Mouse (Mus musculus) liver, embryonic 15.5 days (tissue): Measurements from ENCODE around the gene Pde4d. TPM values are rescaled to one million over a fixed set of nuclear protein-coding genes. Genes with fewer than 3 reads are reported as not detected.

Experiments
- ATAC-seq: fragments of 200-750 bp; cut with Nextera tagmentation; 2 replicates; pipeline ENCODE4 v1.8.0; 2017; ENCODE audit warnings: moderate number of reproducible peaks, mild to moderate bottlenecking, moderate library complexity; ENCODE audit not compliant: insufficient read depth
- H3K27ac ChIP-seq: fragments of 300-500 bp; sonication (generic); replicated peaks from 2 replicates; pipeline ENCODE4 v1.5.1; 2015; ENCODE audit warnings: mild to moderate bottlenecking, inconsistent platforms
- H3K27me3 ChIP-seq: fragments of 300-500 bp; sonication (generic); 2 replicates; pipeline ENCODE4 v1.6.1; 2015; ENCODE audit warnings: mild to moderate bottlenecking, inconsistent platforms
- H3K36me3 ChIP-seq: fragments of 300-500 bp; sonication (generic); replicated peaks from 2 replicates; pipeline ENCODE4 v1.6.1; 2015; ENCODE audit warnings: moderate library complexity, mild to moderate bottlenecking, inconsistent platforms
- H3K4me1 ChIP-seq: fragments of 300-500 bp; sonication (generic); replicated peaks from 2 replicates; pipeline ENCODE4 v1.6.1; 2015; ENCODE audit warnings: inconsistent platforms
- H3K4me2 ChIP-seq: fragments of 300-500 bp; sonication (generic); 2 replicates; pipeline ENCODE4 v1.6.1; 2015; ENCODE audit warnings: moderate library complexity, mild to moderate bottlenecking, inconsistent platforms
- H3K4me3 ChIP-seq: fragments of 300-500 bp; sonication (generic); replicated peaks from 2 replicates; pipeline ENCODE4 v1.5.1; 2015; ENCODE audit warnings: mild to moderate bottlenecking, inconsistent platforms
- H3K9ac ChIP-seq: fragments of 300-500 bp; sonication (generic); 2 replicates; pipeline ENCODE4 v1.6.1; 2015; ENCODE audit warnings: moderate library complexity, mild to moderate bottlenecking, inconsistent platforms
- H3K9me3 ChIP-seq: fragments of 300-500 bp; sonication (generic); replicated peaks from 2 replicates; pipeline ENCODE4 v1.6.1; 2016; ENCODE audit warnings: inconsistent platforms
- WGBS: fragments of 180-500 bp; shearing (Covaris S2); methylation state at CpG from one replicate; pipeline ENCODE4 v1.1.7; 2015; ENCODE audit warnings: mixed read lengths; ENCODE audit not compliant: insufficient replicate concordance; 5-methylcytosine and 5-hydroxymethylcytosine counted together
- polyA plus RNA-seq: library from polyadenylated mRNA; unstranded; fragments of >200 nt; fragmentation: Nextera tagmentation; extraction: Ambion mirVana; gene quantifications from 2 replicates; pipeline ENCODE4 v1.2.1, GENCODE M21; 2015

Gene Pde4d
- polyA plus RNA-seq, 1 experiment from 2014 or later = 13.2 TPM

GRCm38 (mm10) chr13:109058045-109058444, 608.3 kb downstream of the Pde4d start:
- Histone ChIP-seq H3K4me1 (no peaks in the 10 kb centered on the region), H3K36me3 (no peaks in the 10 kb centered on the region), H3K27ac (no peak overlapping the region), H3K9ac (no peak overlapping the region), H3K4me2 (no peak overlapping the region), H3K27me3 (no peaks in the 10 kb centered on the region), H3K9me3 (no peaks in the 10 kb centered on the region), H3K4me3 (no peak overlapping the region)
- 35% methylated on average over 4 of the region's 4 CpGs for WGBS
- ATAC-seq = no peak

- no peaks in the 10 kb centered on the region for H3K9me3 ChIP-seq
- H3K9ac ChIP-seq = no peak overlapping the region
- H3K4me3 ChIP-seq = no peak overlapping the region
- no peaks in the 10 kb centered on the region for H3K36me3 ChIP-seq
- no peak overlapping the region for H3K27ac ChIP-seq
- ATAC-seq = no peak
- 49% methylated on average over 4 of the region's 4 CpGs for WGBS
- no peaks in the 10 kb centered on the region for H3K4me1 ChIP-seq
- H3K4me2 ChIP-seq = no peak overlapping the region
- H3K27me3 ChIP-seq = no peaks in the 10 kb centered on the region
Observed at GRCm38 (mm10) chr13:109066581-109067159, 616.9 kb downstream of the Pde4d start.

- 57% methylated on average over 8 of the region's 8 CpGs for WGBS
- no peak overlapping the region for H3K4me3 ChIP-seq
- H3K36me3 ChIP-seq = no peaks in the 10 kb centered on the region
- H3K9me3 ChIP-seq = no peaks in the 10 kb centered on the region
- H3K9ac ChIP-seq = no peak overlapping the region
- no peaks in the 10 kb centered on the region for H3K4me1 ChIP-seq
- no peak for ATAC-seq
- H3K27ac ChIP-seq = no peak overlapping the region
- H3K27me3 ChIP-seq = no peaks in the 10 kb centered on the region
- no peak overlapping the region for H3K4me2 ChIP-seq
Observed at GRCm38 (mm10) chr13:109068258-109069219, 618.8 kb downstream of the Pde4d start.

- Histone ChIP-seq H3K9me3 (no peaks in the 10 kb centered on the region), H3K27ac (no peak overlapping the region), H3K27me3 (no peaks in the 10 kb centered on the region), H3K4me2 (no peak overlapping the region), H3K4me3 (no peak overlapping the region), H3K9ac (no peak overlapping the region), H3K4me1 (no peaks in the 10 kb centered on the region), H3K36me3 (no peaks in the 10 kb centered on the region)
- 31% methylated on average over 2 of the region's 2 CpGs for WGBS
- ATAC-seq = no peak
Observed at GRCm38 (mm10) chr13:109073371-109073770, 623.6 kb downstream of the Pde4d start.

GRCm38 (mm10) chr13:109074078-109074477, 624.3 kb downstream of the Pde4d start:
- no peak overlapping the region for H3K4me2 ChIP-seq
- H3K36me3 ChIP-seq = no peaks in the 10 kb centered on the region
- 42% methylated on average over 4 of the region's 4 CpGs for WGBS
- no peaks in the 10 kb centered on the region for H3K9me3 ChIP-seq
- H3K27ac ChIP-seq = no peak overlapping the region
- H3K4me3 ChIP-seq = no peak overlapping the region
- no peaks in the 10 kb centered on the region for H3K4me1 ChIP-seq
- ATAC-seq = no peak
- no peak overlapping the region for H3K9ac ChIP-seq
- H3K27me3 ChIP-seq = no peaks in the 10 kb centered on the region

DNA sequence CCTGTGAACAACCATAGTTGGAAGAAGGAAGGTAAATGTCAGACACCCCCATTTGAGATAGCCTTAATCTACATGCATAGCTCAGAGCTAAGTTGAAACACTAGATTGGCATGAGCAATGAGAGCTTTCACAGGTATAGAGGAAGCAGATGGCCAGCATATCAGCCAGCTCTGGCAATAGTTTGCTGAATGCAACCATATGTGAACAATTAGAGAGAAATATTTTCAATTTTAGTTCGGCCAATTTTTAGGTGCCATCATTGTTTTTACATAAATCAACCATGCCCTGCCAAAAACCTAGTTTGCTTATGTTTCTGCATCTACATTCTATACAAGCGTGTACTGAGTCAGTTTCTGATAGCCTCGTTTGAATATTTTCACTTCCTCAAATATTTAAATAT, 642.9 kb downstream of the Pde4d start:
- no peaks in the 10 kb centered on the region for H3K27me3 ChIP-seq
- no peak overlapping the region for H3K9ac ChIP-seq
- no peak overlapping the region for H3K4me2 ChIP-seq
- no peak for ATAC-seq
- no peak overlapping the region for H3K27ac ChIP-seq
- H3K4me1 ChIP-seq = no peaks in the 10 kb centered on the region
- no peaks in the 10 kb centered on the region for H3K9me3 ChIP-seq
- no peak overlapping the region for H3K4me3 ChIP-seq
- H3K36me3 ChIP-seq = no peaks in the 10 kb centered on the region
- WGBS = 55% methylated on average over 3 of the region's 3 CpGs

DNA sequence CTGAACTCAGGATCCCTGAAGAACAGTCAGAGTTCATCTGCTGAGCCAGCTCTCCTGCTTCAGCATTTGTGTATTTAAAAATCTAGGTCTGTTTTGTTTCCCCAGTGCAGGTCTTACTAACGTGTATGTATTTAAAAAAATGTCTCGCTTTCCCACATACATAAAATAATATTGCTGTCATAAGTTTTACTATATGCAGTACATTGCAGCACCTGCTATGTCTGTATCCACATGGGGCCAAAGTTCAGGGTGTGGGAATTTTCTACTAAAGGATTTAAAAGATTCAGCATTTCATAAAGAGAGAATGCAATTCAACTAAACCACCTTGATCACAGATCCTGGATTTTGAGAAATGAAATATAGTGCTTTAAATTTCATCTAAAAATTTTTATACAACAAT, 646.9 kb downstream of the Pde4d start:
- 53% methylated on average over 2 of the region's 2 CpGs for WGBS
- H3K4me3 ChIP-seq = no peak overlapping the region
- no peaks in the 10 kb centered on the region for H3K9me3 ChIP-seq
- H3K36me3 ChIP-seq = no peaks in the 10 kb centered on the region
- no peaks in the 10 kb centered on the region for H3K27me3 ChIP-seq
- ATAC-seq = no peak
- no peak overlapping the region for H3K9ac ChIP-seq
- no peak overlapping the region for H3K27ac ChIP-seq
- H3K4me1 ChIP-seq = no peaks in the 10 kb centered on the region
- no peak overlapping the region for H3K4me2 ChIP-seq

- H3K9me3 ChIP-seq = no peaks in the 10 kb centered on the region
- H3K27ac ChIP-seq = no peak overlapping the region
- no peaks in the 10 kb centered on the region for H3K36me3 ChIP-seq
- no peaks in the 10 kb centered on the region for H3K4me1 ChIP-seq
- peaks cover 39% of the 10 kb centered on the region for H3K27me3 ChIP-seq
- H3K4me2 ChIP-seq = peak overlapping the region; percentile 47
- ATAC-seq = no peak
- no peak overlapping the region for H3K4me3 ChIP-seq
- 1% methylated on average over 8 of the region's 8 CpGs for WGBS
- H3K9ac ChIP-seq = no peak overlapping the region
Observed at GRCm38 (mm10) chr13:109116004-109116341, 666.2 kb downstream of the Pde4d start.

- Histone ChIP-seq H3K27me3 (peaks cover 39% of the 10 kb centered on the region), H3K36me3 (no peaks in the 10 kb centered on the region), H3K4me1 (no peaks in the 10 kb centered on the region), H3K4me3 (0 out of 2 replicates have a peak overlapping the region, but pooled peaks have one; percentile 9), H3K4me2 (peak overlapping the region; percentile 47), H3K27ac (no peak overlapping the region), H3K9me3 (no peaks in the 10 kb centered on the region), H3K9ac (no peak overlapping the region)
- WGBS = under 1% methylated on average over 63 of the region's 63 CpGs
- ATAC-seq = no peak
Observed at GRCm38 (mm10) chr13:109116342-109117201, 666.8 kb downstream of the Pde4d start.

DNA sequence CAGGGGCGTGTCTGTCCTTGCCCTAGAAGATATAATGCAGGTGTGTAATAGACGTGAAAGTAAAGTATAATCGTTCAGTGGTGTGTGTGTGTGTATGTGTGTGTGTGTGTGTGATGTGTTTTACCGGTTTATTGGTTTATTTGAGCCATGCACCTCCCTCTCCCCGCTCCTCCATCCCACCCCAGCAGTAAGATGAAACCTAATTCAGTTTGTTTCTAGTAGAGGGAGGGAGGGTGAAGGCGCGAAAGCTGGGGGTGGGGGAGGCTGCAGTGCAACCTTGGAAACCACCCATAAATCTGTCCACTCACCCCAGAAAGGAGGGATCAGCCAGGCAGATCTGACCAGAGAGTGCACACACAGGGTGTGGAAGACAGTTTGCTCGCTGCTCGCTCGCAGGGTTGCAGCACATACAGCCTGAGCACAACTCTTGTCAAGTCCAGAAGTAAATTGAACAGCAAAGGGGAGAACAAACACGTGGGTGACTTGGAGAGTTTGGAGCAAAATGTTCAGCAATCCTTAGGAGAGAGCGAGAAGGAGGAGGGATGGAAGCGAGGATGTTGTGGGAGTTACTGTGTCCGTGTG, 667.6 kb downstream of the Pde4d start:
- no peak overlapping the region for H3K4me3 ChIP-seq
- ATAC-seq = no peak
- no peak overlapping the region for H3K4me2 ChIP-seq

More for the DNA sequence above, 667.6 kb downstream of the Pde4d start:
- H3K9ac ChIP-seq = no peak overlapping the region
- no peaks in the 10 kb centered on the region for H3K36me3 ChIP-seq
- 8% methylated on average over 14 of the region's 14 CpGs for WGBS
- no peaks in the 10 kb centered on the region for H3K9me3 ChIP-seq
- H3K27me3 ChIP-seq = peaks cover 39% of the 10 kb centered on the region
- H3K27ac ChIP-seq = no peak overlapping the region
- H3K4me1 ChIP-seq = no peaks in the 10 kb centered on the region
